In the genomic region with DNA sequence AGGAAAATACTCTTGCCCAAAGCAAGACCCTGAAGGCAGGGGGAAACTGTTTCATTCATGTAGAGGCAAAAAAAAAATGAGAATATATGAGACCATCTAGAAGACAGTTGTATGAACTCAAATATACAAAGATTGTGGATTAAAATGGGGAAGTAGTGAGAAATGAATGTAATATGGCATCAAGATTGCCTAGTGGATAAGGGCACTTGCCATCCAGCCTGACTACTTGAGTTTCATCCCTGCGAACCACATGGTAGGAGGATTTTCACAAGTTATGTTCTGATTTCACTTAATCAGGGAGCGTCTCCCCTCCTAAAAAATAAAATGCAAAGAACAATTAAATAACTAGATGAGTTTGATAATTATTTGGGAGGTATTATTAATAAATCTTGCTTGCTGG, we compare ENCODE assay signal across 28 mouse cellular contexts.
"Had no signal": no experiment of that assay in that cellular context is flagged by ENCODE, and none has a peak within 500 bp of the region (broad histone marks: within the 10 kb centered on the region; RNA-seq: fewer than 3 reads in every experiment).

No protein-coding gene starts in this region.

- H3K4me1 ChIP-seq: embryonic facial prominence, embryonic 10.5 days; embryonic facial prominence, embryonic 12.5 days; embryonic facial prominence, embryonic 13.5 days; embryonic facial prominence, embryonic 15.5 days; forebrain, embryonic 10.5 days; forebrain, embryonic 12.5 days; forebrain, embryonic 13.5 days; forebrain, embryonic 15.5 days; heart, embryonic 10.5 days had no signal

- H3K4me3 ChIP-seq: embryonic facial prominence, embryonic 10.5 days; embryonic facial prominence, embryonic 12.5 days; embryonic facial prominence, embryonic 13.5 days; embryonic facial prominence, embryonic 15.5 days; erythroblast, embryonic 14.5 days; forebrain, embryonic 10.5 days; forebrain, embryonic 12.5 days; forebrain, embryonic 13.5 days; forebrain, embryonic 15.5 days; gastrocnemius, adult 2 months; heart, adult 2 months; heart, embryonic 10.5 days had no signal

- DNase-seq: cerebellum, adult 9-10 months; cerebellum, adult 9-11 months; cerebellum, postnatal 10 days; cerebellum, postnatal 14 days; cerebellum, postnatal 25 days; cerebellum, postnatal 36 days; embryo, embryonic 11 days; forebrain, postnatal 0 days; gastrocnemius, adult 2 months; gastrocnemius, postnatal 10 days; gastrocnemius, postnatal 14 days; gastrocnemius, postnatal 25 days; gastrocnemius, postnatal 36 days; heart, adult 11 months; heart, adult 18-20 months; heart, adult 2 months had no signal

- ATAC-seq: forebrain, embryonic 13.5 days; forebrain, embryonic 14.5 days; forebrain, embryonic 15.5 days; forebrain, embryonic 16.5 days; forebrain, postnatal 0 days had no signal

- H3K4me2 ChIP-seq: embryonic facial prominence, embryonic 12.5 days; embryonic facial prominence, embryonic 13.5 days; embryonic facial prominence, embryonic 15.5 days; forebrain, embryonic 12.5 days; forebrain, embryonic 13.5 days; forebrain, embryonic 15.5 days had no signal

- H3K9ac ChIP-seq: embryonic facial prominence, embryonic 12.5 days; embryonic facial prominence, embryonic 13.5 days; embryonic facial prominence, embryonic 15.5 days; forebrain, embryonic 12.5 days; forebrain, embryonic 13.5 days; forebrain, embryonic 15.5 days; forebrain, postnatal 0 days had no signal

- H3K9me3 ChIP-seq: embryonic facial prominence, embryonic 10.5 days; embryonic facial prominence, embryonic 12.5 days; embryonic facial prominence, embryonic 13.5 days; embryonic facial prominence, embryonic 15.5 days; forebrain, embryonic 10.5 days; forebrain, embryonic 12.5 days; forebrain, embryonic 13.5 days; forebrain, embryonic 15.5 days; heart, embryonic 10.5 days had no signal

- H3K36me3 ChIP-seq: embryonic facial prominence, embryonic 10.5 days; embryonic facial prominence, embryonic 12.5 days; embryonic facial prominence, embryonic 13.5 days; embryonic facial prominence, embryonic 15.5 days; forebrain, embryonic 10.5 days; forebrain, embryonic 12.5 days; forebrain, embryonic 15.5 days; heart, embryonic 10.5 days had no signal

- H3K27me3 ChIP-seq: forebrain, embryonic 15.5 days had no signal

- H3K27ac ChIP-seq: embryonic facial prominence, embryonic 10.5 days; embryonic facial prominence, embryonic 12.5 days; embryonic facial prominence, embryonic 13.5 days; embryonic facial prominence, embryonic 15.5 days; forebrain, embryonic 10.5 days; forebrain, embryonic 12.5 days; forebrain, embryonic 13.5 days; forebrain, embryonic 15.5 days; gastrocnemius, adult 2 months; heart, adult 2 months; heart, embryonic 10.5 days had no signal
